Mouse (Mus musculus) thymus, adult 2 months (tissue): ENCODE results near the gene Itgbl1.

Experiments used
- CTCF ChIP-seq: fragments of 200-500 bp; IDR thresholded peaks from 2 replicates; pipeline ENCODE4 v1.5.1; 2012; ENCODE audit warnings: mild to moderate bottlenecking, control low read depth, low read length, moderate library complexity, borderline replicate concordance; ENCODE audit not compliant: control insufficient read depth, poor library complexity, insufficient read depth; ENCODE audit errors: extremely low read depth
- POLR2A ChIP-seq: fragments of 200-500 bp; IDR thresholded peaks from 2 replicates; pipeline ENCODE4 v1.6.1; 2012; ENCODE audit warnings: mild to moderate bottlenecking, low read length, control low read depth, moderate library complexity; ENCODE audit not compliant: control insufficient read depth, poor library complexity, insufficient read depth; ENCODE audit errors: extremely low read depth

DNA sequence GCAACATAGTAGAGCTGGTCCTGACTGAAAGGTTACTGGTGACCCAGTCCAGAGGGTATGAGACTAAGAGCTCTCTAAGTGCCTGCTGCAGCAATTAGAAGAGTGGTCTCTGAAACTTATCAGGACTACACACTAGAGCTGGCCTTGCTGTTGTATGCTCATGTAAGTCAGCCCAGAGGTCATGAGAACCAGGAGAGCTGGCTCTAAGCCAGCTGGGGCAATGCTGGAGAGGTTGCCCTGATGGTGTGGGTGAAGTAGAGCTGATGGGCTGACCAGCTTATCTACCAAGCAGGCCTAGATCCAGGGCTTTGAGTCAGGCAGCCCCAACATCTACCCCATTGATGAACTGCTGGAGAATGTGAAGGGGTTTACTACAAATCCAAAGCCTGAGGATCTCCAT, 142.0 kb downstream of the Itgbl1 start:
- no peak for TF ChIP-seq POLR2A
- TF ChIP-seq CTCF, result no peak
